Mouse (Mus musculus) midbrain, embryonic 13.5 days (tissue): ENCODE data around the gene Gpr62. TPM values are rescaled to one million over a fixed set of nuclear protein-coding genes. Genes with fewer than 3 reads are reported as not detected.

Experiments used
- ATAC-seq: fragments of 200-750 bp; cut with Nextera tagmentation; 2 replicates; pipeline ENCODE4 v1.8.0; 2017; ENCODE audit warnings: mild to moderate bottlenecking, moderate TSS enrichment, moderate library complexity
- H3K27ac ChIP-seq: fragments of 300-500 bp; sonication (generic); 2 replicates; pipeline ENCODE4 v1.5.1; 2015; ENCODE audit warnings: inconsistent platforms, mild to moderate bottlenecking, moderate library complexity
- H3K27me3 ChIP-seq: fragments of 300-500 bp; sonication (generic); 2 replicates; pipeline ENCODE4 v1.6.1; 2015; ENCODE audit warnings: mild to moderate bottlenecking, inconsistent platforms
- H3K36me3 ChIP-seq: fragments of 300-500 bp; sonication (generic); 2 replicates; pipeline ENCODE4 v1.6.1; 2015; ENCODE audit warnings: mild to moderate bottlenecking, inconsistent platforms
- H3K4me1 ChIP-seq: fragments of 300-500 bp; sonication (generic); replicated peaks from 2 replicates; pipeline ENCODE4 v1.6.1; 2015; ENCODE audit warnings: inconsistent platforms
- H3K4me2 ChIP-seq: fragments of 300-500 bp; sonication (generic); replicated peaks from 2 replicates; pipeline ENCODE4 v1.6.1; 2015; ENCODE audit warnings: moderate library complexity, mild to moderate bottlenecking, inconsistent platforms
- H3K4me3 ChIP-seq: fragments of 300-500 bp; sonication (generic); replicated peaks from 2 replicates; pipeline ENCODE4 v1.5.1; 2015; ENCODE audit warnings: mild to moderate bottlenecking, inconsistent platforms
- H3K9ac ChIP-seq: fragments of 300-500 bp; sonication (generic); replicated peaks from 2 replicates; pipeline ENCODE4 v1.6.1; 2015; ENCODE audit warnings: mild to moderate bottlenecking, inconsistent platforms
- H3K9me3 ChIP-seq: fragments of 300-500 bp; sonication (generic); 2 replicates; pipeline ENCODE4 v1.6.1; 2016; ENCODE audit warnings: mild to moderate bottlenecking, inconsistent platforms
- WGBS: fragments of 180-500 bp; shearing (Covaris S2); methylation state at CpG from one replicate; pipeline ENCODE4 v1.1.7; 2015; 5-methylcytosine and 5-hydroxymethylcytosine counted together
- polyA plus RNA-seq: library from polyadenylated mRNA; unstranded; fragments of >200 nt; fragmentation: Nextera tagmentation; extraction: Ambion mirVana; gene quantifications from 2 replicates; pipeline ENCODE4 v1.2.1, GENCODE M21; 2015

Gpr62 gene
- polyA plus RNA-seq, 1 experiment from 2014 or later, result 0.63 TPM

DNA sequence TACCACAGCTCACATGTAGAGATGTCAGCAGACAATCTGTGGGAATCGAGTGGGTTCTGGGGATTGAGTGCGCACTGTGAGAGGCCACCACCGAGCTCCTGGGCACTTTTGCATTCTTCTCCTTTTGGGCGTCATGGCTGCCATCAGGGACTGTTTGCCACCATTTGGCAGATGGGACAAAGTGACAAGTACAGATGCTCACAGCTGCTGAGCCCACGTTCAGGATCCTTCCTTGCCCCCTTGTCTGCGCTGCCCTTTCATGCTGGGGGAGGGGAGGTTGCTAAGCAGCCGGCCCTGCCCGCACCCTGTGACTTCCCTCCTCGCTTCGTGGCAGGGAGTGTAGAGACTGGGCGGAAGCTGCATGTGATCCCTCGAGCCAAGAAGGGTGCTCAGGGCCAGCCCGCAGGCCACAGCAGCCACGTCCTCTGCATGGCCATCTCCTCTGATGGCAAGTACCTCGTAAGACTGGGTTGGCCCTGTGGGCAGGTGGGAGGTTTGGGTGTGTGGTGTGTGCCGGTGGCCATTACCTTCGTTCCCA is 16.9 kb upstream of the Gpr62 start:
- 89% methylated on average over 17 of the region's 17 CpGs for WGBS
- H3K9me3 ChIP-seq, result no peaks in the 10 kb centered on the region
- no peaks in the 10 kb centered on the region for H3K27me3 ChIP-seq
- no peak for ATAC-seq
- peaks cover 59% of the 10 kb centered on the region for H3K36me3 ChIP-seq
- no peak overlapping the region for H3K27ac ChIP-seq
- H3K9ac ChIP-seq, result no peak overlapping the region
- no peak overlapping the region for H3K4me2 ChIP-seq
- no peak overlapping the region for H3K4me3 ChIP-seq
- peaks cover 11% of the 10 kb centered on the region for H3K4me1 ChIP-seq

DNA sequence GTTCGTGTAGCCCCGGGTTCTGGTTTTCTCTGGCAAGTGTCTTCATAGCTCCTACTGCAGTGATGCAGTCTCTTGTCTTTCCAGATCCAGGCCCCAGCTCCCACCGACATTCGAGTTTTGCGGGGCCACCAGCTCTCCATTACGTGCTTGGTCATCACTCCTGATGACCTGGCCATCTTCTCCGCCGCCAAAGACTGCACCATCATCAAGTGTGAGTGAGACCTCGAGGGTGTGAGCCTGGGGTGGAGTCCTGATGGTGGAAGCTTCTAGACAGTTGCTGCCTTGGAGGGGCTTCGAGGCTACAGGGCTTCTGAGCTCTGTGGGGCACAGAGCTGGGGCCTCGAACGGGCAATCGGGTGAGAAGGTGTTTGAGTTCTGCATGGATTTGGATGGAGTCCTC is 15.9 kb upstream of the Gpr62 start:
- Histone ChIP-seq H3K4me1 (peaks cover 14% of the 10 kb centered on the region), H3K4me3 (no peak overlapping the region), H3K36me3 (peaks cover 59% of the 10 kb centered on the region), H3K27me3 (no peaks in the 10 kb centered on the region), H3K9ac (no peak overlapping the region), H3K27ac (no peak overlapping the region), H3K4me2 (no peak overlapping the region), H3K9me3 (no peaks in the 10 kb centered on the region)
- no peak for ATAC-seq
- 93% methylated on average over 13 of the region's 13 CpGs for WGBS

- Histone ChIP-seq H3K4me2 (no peak overlapping the region), H3K36me3 (peaks cover 55% of the 10 kb centered on the region), H3K9ac (no peak overlapping the region), H3K4me1 (peaks cover 20% of the 10 kb centered on the region), H3K27me3 (no peaks in the 10 kb centered on the region), H3K27ac (no peak overlapping the region), H3K4me3 (no peak overlapping the region), H3K9me3 (no peaks in the 10 kb centered on the region)
- ATAC-seq, result no peak
- WGBS, result 96% methylated on average over 15 of the region's 15 CpGs
These were observed 15.3 kb upstream of the Gpr62 start for GRCm38 (mm10) chr9:106481075-106481474.

DNA sequence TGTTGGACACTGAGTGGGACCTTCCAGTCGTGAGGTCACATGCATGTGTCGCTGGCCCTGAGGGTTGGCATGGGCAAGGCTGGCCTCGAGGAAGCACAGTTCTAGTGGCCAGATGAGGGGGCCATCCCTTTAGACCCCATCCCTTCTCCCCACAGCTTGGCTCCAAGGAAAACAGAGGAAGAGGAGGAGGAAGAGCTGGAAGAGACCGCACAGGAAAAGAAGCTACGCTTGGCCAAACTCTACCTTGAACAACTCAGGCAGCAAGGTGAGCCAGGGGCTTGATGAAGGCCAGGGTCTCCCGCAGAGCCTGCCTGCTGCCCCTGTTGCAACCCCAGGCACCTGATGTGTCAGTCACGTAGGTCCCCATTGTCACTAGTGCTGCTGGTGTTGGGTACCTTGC is 14.8 kb upstream of the Gpr62 start:
- 94% methylated on average over 7 of the region's 7 CpGs for WGBS
- Histone ChIP-seq H3K27ac (no peak overlapping the region), H3K27me3 (no peaks in the 10 kb centered on the region), H3K9ac (no peak overlapping the region), H3K9me3 (no peaks in the 10 kb centered on the region), H3K4me1 (peaks cover 21% of the 10 kb centered on the region), H3K4me3 (no peak overlapping the region), H3K4me2 (no peak overlapping the region), H3K36me3 (peaks cover 49% of the 10 kb centered on the region)
- no peak for ATAC-seq

- no peak for ATAC-seq
- Histone ChIP-seq H3K4me2 (peak overlapping the region; percentile 99), H3K9ac (peak overlapping the region; percentile 78), H3K9me3 (no peaks in the 10 kb centered on the region), H3K4me3 (peak overlapping the region; percentile 84), H3K27me3 (no peaks in the 10 kb centered on the region), H3K36me3 (peaks cover 25% of the 10 kb centered on the region), H3K4me1 (peaks cover 36% of the 10 kb centered on the region), H3K27ac (no peak overlapping the region)
- 84% methylated on average over 9 of the region's 9 CpGs for WGBS
These were observed 12.4 kb upstream of the Gpr62 start for GRCm38 (mm10) chr9:106478101-106478500.

DNA sequence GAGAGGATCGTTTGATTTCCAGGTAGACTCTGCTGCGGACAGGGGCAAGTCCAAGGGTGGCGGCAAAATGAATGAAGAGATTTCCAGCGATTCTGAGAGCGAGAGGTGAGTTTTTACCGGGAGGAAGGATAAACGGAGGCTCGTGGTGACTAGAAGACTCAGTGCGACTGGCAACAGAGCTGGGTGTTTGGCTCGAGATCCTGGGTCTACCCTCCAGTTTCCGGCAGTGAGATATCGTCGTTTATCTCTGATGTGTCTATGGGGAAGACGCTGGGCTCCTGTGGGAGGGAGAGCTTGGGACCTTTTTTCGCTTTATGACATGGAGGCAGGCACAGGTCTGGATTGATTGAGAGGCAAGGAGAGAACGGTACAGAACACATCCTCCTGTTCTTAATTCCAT is 11.9 kb upstream of the Gpr62 start:
- peak overlapping the region; percentile 99 for H3K4me2 ChIP-seq
- peaks cover 36% of the 10 kb centered on the region for H3K4me1 ChIP-seq
- H3K4me3 ChIP-seq, result peak overlapping the region; percentile 84
- no peaks in the 10 kb centered on the region for H3K27me3 ChIP-seq
- H3K27ac ChIP-seq, result no peak overlapping the region
- 4% methylated on average over 16 of the region's 16 CpGs for WGBS
- H3K9ac ChIP-seq, result peak overlapping the region; percentile 78
- no peak for ATAC-seq
- no peaks in the 10 kb centered on the region for H3K9me3 ChIP-seq
- H3K36me3 ChIP-seq, result peaks cover 20% of the 10 kb centered on the region

- Histone ChIP-seq H3K36me3 (peaks cover 18% of the 10 kb centered on the region), H3K4me1 (peaks cover 38% of the 10 kb centered on the region), H3K27ac (no peak within 1 kb of the TSS), H3K9me3 (no peaks in the 10 kb centered on the region), H3K9ac (peak within 1 kb of the TSS; percentile 78), H3K4me2 (peak within 1 kb of the TSS; percentile 99), H3K27me3 (no peaks in the 10 kb centered on the region), H3K4me3 (peak within 1 kb of the TSS; percentile 84)
- ATAC-seq, result peak; percentile 99
- 0% methylated on average over 41 of the region's 41 CpGs for WGBS
These were observed 11.3 kb upstream of the Gpr62 start, which contains the start of gene Parp3 for GRCm38 (mm10) chr9:106476924-106477484. Gene Parp3, minus strand, starts transcription at chr9:106476949.

DNA sequence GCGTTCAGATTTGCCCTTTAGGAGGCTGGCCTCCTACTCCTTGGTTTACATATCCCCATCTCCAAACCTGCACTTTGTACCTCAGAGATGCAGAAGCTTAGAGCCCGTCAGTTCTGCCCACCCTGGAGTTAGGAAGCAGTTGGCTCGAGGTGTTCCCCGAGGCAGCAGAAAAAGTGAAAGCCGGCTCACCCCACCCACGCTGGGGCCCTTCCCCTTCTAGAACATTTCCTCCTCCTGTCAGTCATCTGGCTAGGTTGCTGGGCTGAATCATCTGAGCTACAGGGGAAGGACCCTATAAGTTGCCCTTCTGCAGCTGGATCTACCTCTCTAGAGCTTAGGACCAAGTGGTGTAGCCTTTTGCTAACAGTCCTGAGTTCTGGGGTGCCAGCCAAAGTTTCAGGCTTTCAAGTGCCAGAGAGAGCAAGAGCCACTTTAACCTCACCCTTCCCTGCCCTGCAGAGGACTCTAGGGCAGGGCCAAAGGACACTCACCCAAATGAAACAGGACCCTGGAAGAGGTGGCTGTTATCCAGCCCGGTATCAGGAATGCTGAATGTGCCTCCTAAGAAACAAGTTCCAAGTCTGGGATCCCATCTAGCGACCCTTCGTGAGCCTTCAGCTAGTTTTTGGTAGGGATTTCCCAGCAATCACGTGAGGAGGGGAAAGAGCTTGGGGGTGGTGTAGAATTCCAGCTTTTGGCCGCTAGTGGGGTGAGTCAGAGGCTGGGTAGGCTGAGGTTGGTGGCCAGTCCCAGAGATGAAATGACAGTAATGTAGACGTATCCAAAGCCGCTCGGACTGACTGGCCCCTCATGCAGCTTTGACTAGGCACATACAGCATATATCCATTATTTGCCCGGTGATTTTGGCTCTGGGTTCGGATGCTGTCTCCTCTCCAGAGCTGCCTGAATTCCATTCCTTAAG is 10.5 kb upstream of the Gpr62 start:
- Histone ChIP-seq H3K4me3 (no peak overlapping the region; the same call in 1 of the 2 replicates), H3K27me3 (no peaks in the 10 kb centered on the region), H3K4me2 (peak overlapping the region; percentile 28), H3K27ac (no peak overlapping the region), H3K36me3 (peaks cover 12% of the 10 kb centered on the region), H3K9ac (peak overlapping the region; percentile 42; the same call in 1 of the 2 replicates), H3K9me3 (no peaks in the 10 kb centered on the region), H3K4me1 (peaks cover 42% of the 10 kb centered on the region)
- ATAC-seq, result no peak; the same call in 1 of the 2 replicates
- 35% methylated on average over 16 of the region's 16 CpGs for WGBS

- peak within 1 kb of the TSS; percentile 42; the same call in 1 of the 2 replicates for H3K9ac ChIP-seq
- peaks cover 42% of the 10 kb centered on the region for H3K4me1 ChIP-seq
- no peak within 1 kb of the TSS for H3K27ac ChIP-seq
- no peaks in the 10 kb centered on the region for H3K27me3 ChIP-seq
- no peak within 1 kb of the TSS; the same call in 1 of the 2 replicates for H3K4me3 ChIP-seq
- H3K4me2 ChIP-seq, result peak within 1 kb of the TSS; percentile 28
- H3K9me3 ChIP-seq, result no peaks in the 10 kb centered on the region
- 88% methylated on average over 10 of the region's 10 CpGs for WGBS
- peaks cover 6% of the 10 kb centered on the region for H3K36me3 ChIP-seq
- no peak for ATAC-seq
These were observed 9.9 kb upstream of the Gpr62 start, which contains the start of gene Rrp9 for GRCm38 (mm10) chr9:106475663-106476001. Gene Rrp9, plus strand, starts transcription at chr9:106475963.

DNA sequence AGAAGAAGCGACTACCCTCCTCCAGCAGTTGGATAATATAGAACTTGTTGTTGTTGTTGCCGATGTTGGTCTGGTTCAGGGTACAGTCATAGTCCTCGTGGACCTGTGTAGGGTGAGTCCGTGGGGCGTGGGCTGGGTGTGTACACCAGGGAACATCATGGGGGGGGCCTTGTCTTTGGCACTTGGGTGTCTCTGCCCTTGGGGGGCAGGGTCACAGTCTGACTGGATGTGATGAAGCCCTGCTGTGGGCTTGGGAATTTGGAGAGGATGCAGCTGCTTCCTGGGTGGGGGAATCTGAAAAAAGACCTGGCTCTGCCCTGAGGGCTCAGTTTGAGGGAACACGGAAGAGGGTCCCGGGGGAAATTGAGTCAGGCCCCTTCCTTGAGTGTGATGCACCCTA is 9.3 kb upstream of the Gpr62 start:
- 68% methylated on average over 7 of the region's 7 CpGs for WGBS
- H3K4me3 ChIP-seq, result no peak overlapping the region
- ATAC-seq, result no peak

DNA sequence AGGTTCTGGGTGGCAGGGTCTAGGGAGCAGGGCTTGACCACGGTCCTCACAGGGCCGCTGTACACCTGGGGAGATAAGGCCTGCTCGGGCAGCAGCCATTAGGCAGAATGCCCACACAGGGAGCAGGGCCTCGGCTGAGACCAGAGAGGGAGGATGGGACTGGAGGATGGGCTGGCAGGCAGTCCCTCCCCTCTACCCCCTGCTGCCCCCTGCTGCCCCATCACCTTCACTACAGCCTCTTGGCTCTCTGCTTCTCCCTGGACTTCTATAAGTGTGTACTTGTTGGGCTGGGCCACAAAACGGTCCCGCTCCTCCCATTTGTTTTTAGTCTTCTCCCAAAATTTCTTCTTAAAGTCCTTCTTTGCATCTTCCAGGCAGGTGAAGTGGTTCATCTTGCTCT is 8.7 kb upstream of the Gpr62 start:
- Histone ChIP-seq H3K9me3 (no peaks in the 10 kb centered on the region), H3K4me1 (peaks cover 42% of the 10 kb centered on the region), H3K27me3 (no peaks in the 10 kb centered on the region), H3K4me3 (no peak overlapping the region), H3K27ac (no peak overlapping the region), H3K9ac (0 out of 2 replicates have a peak overlapping the region, but pooled peaks have one; percentile 39), H3K36me3 (no peaks in the 10 kb centered on the region), H3K4me2 (no peak overlapping the region)
- peak; percentile 7; the same call in 1 of the 2 replicates for ATAC-seq
- 6% methylated on average over 6 of the region's 6 CpGs for WGBS

More for the DNA sequence above, 9.3 kb upstream of the Gpr62 start:
- no peaks in the 10 kb centered on the region for H3K27me3 ChIP-seq
- H3K36me3 ChIP-seq, result peaks cover under 1% of the 10 kb centered on the region; the same call in 1 of the 2 replicates
- no peaks in the 10 kb centered on the region for H3K9me3 ChIP-seq
- 0 out of 2 replicates have a peak overlapping the region, but pooled peaks have one; percentile 39 for H3K9ac ChIP-seq
- no peak overlapping the region for H3K4me2 ChIP-seq
- peaks cover 42% of the 10 kb centered on the region for H3K4me1 ChIP-seq
- H3K27ac ChIP-seq, result no peak overlapping the region

DNA sequence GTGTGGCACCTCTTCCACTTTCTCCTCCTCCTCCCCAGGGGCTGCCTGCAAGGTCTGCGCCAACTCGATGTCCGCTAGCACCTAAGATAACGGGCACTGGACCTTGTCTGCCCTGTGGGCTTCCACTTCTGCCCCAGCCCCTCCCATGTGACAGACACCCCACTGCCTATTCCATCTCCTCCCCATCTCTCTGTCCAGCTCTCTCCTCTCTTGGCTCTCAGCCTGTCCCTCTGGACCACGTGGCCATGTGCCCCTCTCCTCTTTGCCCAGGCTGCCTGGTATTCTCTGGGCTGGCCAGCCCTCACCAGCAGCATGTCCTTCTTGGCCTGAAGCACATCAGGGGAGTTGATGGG is 8.0 kb upstream of the Gpr62 start:
- Histone ChIP-seq H3K9me3 (no peaks in the 10 kb centered on the region), H3K9ac (0 out of 2 replicates have a peak overlapping the region, but pooled peaks have one; percentile 32), H3K27ac (no peak overlapping the region), H3K36me3 (no peaks in the 10 kb centered on the region), H3K27me3 (no peaks in the 10 kb centered on the region), H3K4me3 (no peak overlapping the region), H3K4me2 (no peak overlapping the region), H3K4me1 (peaks cover 42% of the 10 kb centered on the region)
- no peak for ATAC-seq
- 86% methylated on average over 5 of the region's 5 CpGs for WGBS
